Mouse (Mus musculus) forebrain, embryonic 15.5 days (tissue): ENCODE measurements at regions not wholly inside any gene's neighbourhood (a gene's known extent, or its start where the extent isn't known, plus 50 kb on each side); places are given as distances from the start of the nearest gene placed in this dataset.
A peak's percentile ranks its signal among the peaks of the same experiment; 100 is the strongest.

Source experiments
- ATAC-seq: fragments of 200-750 bp; cut with Nextera tagmentation; replicated peaks from 2 replicates; pipeline ENCODE4 v1.8.0; 2017; ENCODE audit warnings: mild to moderate bottlenecking, moderate TSS enrichment, moderate library complexity
- H3K27ac ChIP-seq: fragments of 300-500 bp; sonication (generic); replicated peaks from 2 replicates; pipeline ENCODE4 v1.5.1; 2015; ENCODE audit warnings: mild to moderate bottlenecking, inconsistent platforms
- H3K27me3 ChIP-seq: fragments of 300-500 bp; sonication (generic); 2 replicates; pipeline ENCODE4 v1.6.1; 2015; ENCODE audit warnings: inconsistent platforms
- H3K36me3 ChIP-seq: fragments of 300-500 bp; sonication (generic); 2 replicates; pipeline ENCODE4 v1.6.1; 2015; ENCODE audit warnings: mild to moderate bottlenecking, inconsistent platforms
- H3K4me1 ChIP-seq: fragments of 300-500 bp; sonication (generic); 2 replicates; pipeline ENCODE4 v1.6.1; 2015; ENCODE audit warnings: inconsistent platforms
- H3K4me2 ChIP-seq: fragments of 300-500 bp; sonication (generic); replicated peaks from 2 replicates; pipeline ENCODE4 v1.6.1; 2015; ENCODE audit warnings: mild to moderate bottlenecking, inconsistent platforms
- H3K4me3 ChIP-seq: fragments of 300-500 bp; sonication (generic); 2 replicates; pipeline ENCODE4 v1.5.1; 2015; ENCODE audit warnings: mild to moderate bottlenecking, inconsistent platforms
- H3K9ac ChIP-seq: fragments of 300-500 bp; sonication (generic); replicated peaks from 2 replicates; pipeline ENCODE4 v1.6.1; 2015; ENCODE audit warnings: mild to moderate bottlenecking, inconsistent platforms
- H3K9me3 ChIP-seq: fragments of 300-500 bp; sonication (generic); 2 replicates; pipeline ENCODE4 v1.6.1; 2016; ENCODE audit warnings: inconsistent platforms
- WGBS: fragments of 180-500 bp; shearing (Covaris S2); methylation state at CpG from one replicate; pipeline ENCODE4 v1.1.7; 2015; ENCODE audit warnings: mixed read lengths; 5-methylcytosine and 5-hydroxymethylcytosine counted together

- H3K4me1 ChIP-seq = no peaks in the 10 kb centered on the region
Observed at GRCm38 (mm10) chr14:11417857-11418256, 61.3 kb upstream of the Gm3839 start.

DNA sequence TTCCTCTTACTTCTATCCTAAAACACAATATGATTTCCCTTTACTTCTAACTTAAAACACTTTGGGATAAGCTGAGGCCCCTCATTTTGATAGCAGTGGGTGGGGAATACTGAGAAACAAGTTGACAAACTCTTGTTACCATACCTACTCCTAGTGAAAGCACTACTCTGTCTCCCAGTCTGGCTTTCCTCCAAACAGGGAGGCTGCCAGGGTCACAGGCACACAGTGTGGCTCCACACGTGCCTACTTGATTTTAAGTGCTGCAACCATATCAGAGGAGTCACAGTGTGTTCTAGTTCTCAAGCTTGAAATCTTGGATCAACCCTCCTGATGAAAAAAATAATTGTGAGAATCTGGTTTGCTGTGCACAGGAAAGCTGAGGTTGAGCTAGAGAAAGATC lies 65.8 kb upstream of the Gm3839 start:
- no peak overlapping the region for H3K4me3 ChIP-seq
- no peaks in the 10 kb centered on the region for H3K36me3 ChIP-seq
- no peak overlapping the region for H3K4me2 ChIP-seq
- WGBS = 60% methylated on average over 1 of the region's 1 CpGs
- H3K9ac ChIP-seq = no peak overlapping the region
- H3K4me1 ChIP-seq = no peaks in the 10 kb centered on the region
- H3K27me3 ChIP-seq = no peaks in the 10 kb centered on the region
- H3K27ac ChIP-seq = no peak overlapping the region
- ATAC-seq = no peak
- H3K9me3 ChIP-seq = no peaks in the 10 kb centered on the region

More at GRCm38 (mm10) chr14:11417857-11418256, 61.3 kb upstream of the Gm3839 start:
- no peaks in the 10 kb centered on the region for H3K36me3 ChIP-seq
- H3K27me3 ChIP-seq = no peaks in the 10 kb centered on the region
- H3K4me2 ChIP-seq = no peak overlapping the region
- ATAC-seq = no peak
- H3K9me3 ChIP-seq = no peaks in the 10 kb centered on the region
- 87% methylated on average over 3 of the region's 3 CpGs for WGBS
- no peak overlapping the region for H3K4me3 ChIP-seq
- H3K27ac ChIP-seq = no peak overlapping the region
- no peak overlapping the region for H3K9ac ChIP-seq

GRCm38 (mm10) chr14:11428256-11429240 lies 72.0 kb upstream of the Gm3839 start:
- WGBS = 75% methylated on average over 16 of the region's 16 CpGs
- H3K36me3 ChIP-seq = no peaks in the 10 kb centered on the region
- H3K9me3 ChIP-seq = no peaks in the 10 kb centered on the region
- no peak overlapping the region for H3K27ac ChIP-seq
- no peaks in the 10 kb centered on the region for H3K4me1 ChIP-seq
- no peak overlapping the region for H3K9ac ChIP-seq
- H3K27me3 ChIP-seq = no peaks in the 10 kb centered on the region
- H3K4me2 ChIP-seq = no peak overlapping the region
- ATAC-seq = peak; percentile 86
- no peak overlapping the region for H3K4me3 ChIP-seq

GRCm38 (mm10) chr14:11435166-11435784 lies 78.7 kb upstream of the Gm3839 start:
- no peak overlapping the region for H3K9ac ChIP-seq
- H3K4me3 ChIP-seq = no peak overlapping the region
- no peak for ATAC-seq
- no peaks in the 10 kb centered on the region for H3K36me3 ChIP-seq
- H3K4me1 ChIP-seq = no peaks in the 10 kb centered on the region
- H3K27me3 ChIP-seq = no peaks in the 10 kb centered on the region
- no peak overlapping the region for H3K4me2 ChIP-seq
- H3K27ac ChIP-seq = no peak overlapping the region
- H3K9me3 ChIP-seq = no peaks in the 10 kb centered on the region
- WGBS = 80% methylated on average over 7 of the region's 7 CpGs

DNA sequence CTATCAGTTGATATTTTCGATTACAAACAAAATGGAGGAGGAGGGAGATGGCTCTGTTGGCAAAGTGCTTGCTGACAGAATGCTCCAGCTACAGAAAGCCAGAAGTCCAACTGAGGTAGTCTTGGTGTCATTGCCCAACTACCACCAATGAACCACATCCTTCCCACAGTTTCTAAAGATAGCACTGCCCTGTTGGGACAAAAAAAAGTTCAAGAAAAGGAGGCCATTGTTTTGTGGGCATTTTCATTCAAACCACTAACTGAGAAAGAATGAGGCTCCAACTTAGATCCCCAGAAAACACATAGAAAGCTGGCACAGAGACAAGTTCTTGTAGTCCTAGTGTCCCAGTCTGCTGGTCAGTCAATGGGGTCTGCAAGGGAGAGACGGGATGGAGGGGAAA lies 82.1 kb upstream of the Gm3839 start:
- no peak overlapping the region for H3K9ac ChIP-seq
- no peak overlapping the region for H3K4me3 ChIP-seq
- H3K36me3 ChIP-seq = no peaks in the 10 kb centered on the region
- H3K4me1 ChIP-seq = no peaks in the 10 kb centered on the region
- no peak overlapping the region for H3K27ac ChIP-seq
- ATAC-seq = no peak
- H3K4me2 ChIP-seq = no peak overlapping the region
- no peaks in the 10 kb centered on the region for H3K27me3 ChIP-seq
- H3K9me3 ChIP-seq = no peaks in the 10 kb centered on the region
- 76% methylated on average over 2 of the region's 2 CpGs for WGBS

GRCm38 (mm10) chr14:11440176-11440575 lies 83.7 kb upstream of the Gm3839 start:
- H3K27ac ChIP-seq = no peak overlapping the region
- no peak overlapping the region for H3K9ac ChIP-seq
- 72% methylated on average over 2 of the region's 2 CpGs for WGBS
- H3K4me1 ChIP-seq = no peaks in the 10 kb centered on the region
- H3K36me3 ChIP-seq = no peaks in the 10 kb centered on the region
- no peaks in the 10 kb centered on the region for H3K9me3 ChIP-seq
- no peak overlapping the region for H3K4me2 ChIP-seq
- ATAC-seq = no peak
- no peaks in the 10 kb centered on the region for H3K27me3 ChIP-seq
- no peak overlapping the region for H3K4me3 ChIP-seq

- ATAC-seq = no peak
- Histone ChIP-seq H3K4me2 (no peak overlapping the region), H3K4me3 (no peak overlapping the region), H3K4me1 (no peaks in the 10 kb centered on the region), H3K27ac (no peak overlapping the region), H3K27me3 (no peaks in the 10 kb centered on the region), H3K9me3 (0 out of 2 replicates have a peak, but pooled peaks cover 3% of the 10 kb centered on the region), H3K9ac (no peak overlapping the region), H3K36me3 (no peaks in the 10 kb centered on the region)
- WGBS = 89% methylated on average over 2 of the region's 2 CpGs
Observed at GRCm38 (mm10) chr14:11449958-11450357, 93.4 kb upstream of the Gm3839 start.

DNA sequence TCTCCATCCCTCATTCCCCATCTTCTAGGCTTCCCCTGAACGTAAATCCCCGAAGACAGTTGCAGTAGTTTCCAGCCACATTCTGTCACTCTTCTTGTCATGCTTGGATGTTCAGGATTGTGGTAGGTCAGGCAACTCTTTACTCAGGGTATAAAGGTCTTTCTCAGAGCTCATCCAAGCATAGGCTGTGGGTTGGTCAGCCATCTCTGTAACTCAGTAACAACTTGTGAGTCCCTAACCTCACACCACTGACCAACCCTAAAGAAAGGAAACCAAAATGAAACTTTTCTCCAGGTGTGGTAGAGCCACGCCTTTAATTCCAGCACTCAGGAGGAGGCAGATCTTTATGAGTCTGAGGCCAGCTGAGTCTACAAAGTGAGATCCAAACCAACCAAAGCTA lies 75.6 kb upstream of the Ptprg start:
- Histone ChIP-seq H3K4me2 (no peak overlapping the region), H3K27ac (no peak overlapping the region), H3K9ac (no peak overlapping the region), H3K4me1 (no peaks in the 10 kb centered on the region), H3K27me3 (no peaks in the 10 kb centered on the region), H3K36me3 (no peaks in the 10 kb centered on the region), H3K9me3 (no peaks in the 10 kb centered on the region), H3K4me3 (no peak overlapping the region)
- WGBS = 92% methylated on average over 3 of the region's 3 CpGs
- ATAC-seq = no peak

DNA sequence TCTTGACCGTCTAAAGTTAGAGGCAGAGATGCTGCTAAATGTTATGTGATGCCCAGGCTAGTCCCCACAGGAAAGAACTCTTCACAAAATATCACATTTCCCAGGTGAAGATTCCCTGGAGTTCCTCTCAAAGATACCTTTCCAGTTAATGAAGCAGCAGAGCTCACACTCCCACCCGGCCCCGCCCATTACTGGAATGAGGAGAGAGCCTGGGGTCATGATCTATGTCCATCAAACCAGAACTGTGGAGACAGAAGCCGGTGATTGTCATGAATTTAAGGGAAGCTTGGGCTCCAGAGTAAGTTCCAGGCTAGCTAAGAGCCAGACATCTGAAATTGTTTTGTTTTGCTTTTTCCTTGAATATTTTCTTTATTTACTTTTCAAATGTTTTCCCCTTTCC lies 71.2 kb upstream of the Ptprg start:
- H3K27ac ChIP-seq = no peak overlapping the region
- H3K9ac ChIP-seq = no peak overlapping the region
- no peaks in the 10 kb centered on the region for H3K36me3 ChIP-seq
- H3K27me3 ChIP-seq = no peaks in the 10 kb centered on the region
- no peak overlapping the region for H3K4me2 ChIP-seq
- no peak overlapping the region for H3K4me3 ChIP-seq
- H3K9me3 ChIP-seq = no peaks in the 10 kb centered on the region
- WGBS = 84% methylated on average over 4 of the region's 4 CpGs
- no peaks in the 10 kb centered on the region for H3K4me1 ChIP-seq
- ATAC-seq = no peak

GRCm38 (mm10) chr14:11486287-11486686 lies 67.0 kb upstream of the Ptprg start:
- no peak for ATAC-seq
- Histone ChIP-seq H3K9ac (no peak overlapping the region), H3K4me2 (no peak overlapping the region), H3K27ac (no peak overlapping the region), H3K36me3 (no peaks in the 10 kb centered on the region), H3K9me3 (no peaks in the 10 kb centered on the region), H3K4me1 (no peaks in the 10 kb centered on the region), H3K4me3 (no peak overlapping the region), H3K27me3 (no peaks in the 10 kb centered on the region)
- WGBS = 70% methylated on average over 3 of the region's 3 CpGs

DNA sequence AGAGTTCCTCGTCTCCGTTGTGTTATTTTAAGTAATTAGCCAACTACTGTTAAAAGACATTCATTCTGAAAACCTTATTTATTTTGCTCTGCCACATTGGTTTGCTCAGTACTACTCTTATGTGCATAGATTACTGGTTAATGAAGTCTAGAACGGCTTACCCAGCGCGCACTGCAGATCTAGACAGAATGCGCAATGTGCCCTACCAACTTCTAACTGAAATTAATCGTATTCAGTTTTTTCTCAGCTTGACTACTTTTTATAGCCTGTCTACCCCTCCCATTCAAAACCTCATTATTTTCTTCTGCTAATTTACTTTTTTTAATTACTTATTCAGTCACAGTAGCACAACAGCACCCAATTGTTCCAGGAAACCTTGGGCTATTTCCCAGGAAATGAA lies 51.6 kb upstream of the Ptprg start:
- ATAC-seq = peak; percentile 61; the same call in 1 of the 2 replicates
- H3K4me1 ChIP-seq = peaks cover 21% of the 10 kb centered on the region

GRCm38 (mm10) chr14:11503156-11503555 lies 50.2 kb upstream of the Ptprg start:
- Histone ChIP-seq H3K4me2 (no peak overlapping the region), H3K9ac (no peak overlapping the region), H3K36me3 (no peaks in the 10 kb centered on the region), H3K27me3 (no peaks in the 10 kb centered on the region), H3K27ac (no peak overlapping the region; the same call in 1 of the 2 replicates), H3K4me3 (no peak overlapping the region), H3K9me3 (no peaks in the 10 kb centered on the region), H3K4me1 (peaks cover 21% of the 10 kb centered on the region)
- ATAC-seq = no peak

More for the DNA sequence above, 51.6 kb upstream of the Ptprg start:
- H3K9me3 ChIP-seq = no peaks in the 10 kb centered on the region
- H3K27ac ChIP-seq = no peak overlapping the region
- H3K4me2 ChIP-seq = no peak overlapping the region
- no peak overlapping the region for H3K9ac ChIP-seq
- no peaks in the 10 kb centered on the region for H3K27me3 ChIP-seq
- H3K4me3 ChIP-seq = no peak overlapping the region
- H3K36me3 ChIP-seq = no peaks in the 10 kb centered on the region
- WGBS = 38% methylated on average over 7 of the region's 7 CpGs
